Mouse (Mus musculus) layer of hippocampus, adult 2 months (tissue): Measurements from ENCODE around the gene Tmem179b. TPM values are rescaled to one million over a fixed set of nuclear protein-coding genes. Genes with fewer than 3 reads are reported as not detected.
A peak's percentile ranks its signal among the peaks of the same experiment; 100 is the strongest.

Source experiments
- DNase-seq, 2 experiments: peaks; one replicate each; pipeline ENCODE4 v3.0.0; 2022; ENCODE audit warnings: low spot score in 2 of 2
- H3K27ac ChIP-seq: fragments of 200-600 bp; 2 replicates; pipeline ENCODE4 v1.8.1; 2022
- H3K4me3 ChIP-seq: fragments of 200-600 bp; 2 replicates; pipeline ENCODE4 v1.8.1; 2022; ENCODE audit warnings: mild to moderate bottlenecking
- CTCF ChIP-seq: fragments of 200-600 bp; conservative IDR thresholded peaks from 2 replicates; pipeline ENCODE4 v1.8.1; 2022; ENCODE audit warnings: antibody characterized with exemption, mild to moderate bottlenecking, moderate library complexity
- microRNA-seq, 2 experiments: library from miRNA; unstranded; fragments of <30 nt; microRNA quantifications; one replicate each; pipeline ENCODE4 v1.2.0; 2021
- total RNA-seq, 2 experiments: library from RNA; stranded (reverse); gene quantifications; 2 replicates each; pipeline ENCODE4 v1.2.3; 2021

The Tmem179b gene
- total RNA-seq, 2 experiments from 2014 or later = 7.4 to 7.7 TPM

DNA sequence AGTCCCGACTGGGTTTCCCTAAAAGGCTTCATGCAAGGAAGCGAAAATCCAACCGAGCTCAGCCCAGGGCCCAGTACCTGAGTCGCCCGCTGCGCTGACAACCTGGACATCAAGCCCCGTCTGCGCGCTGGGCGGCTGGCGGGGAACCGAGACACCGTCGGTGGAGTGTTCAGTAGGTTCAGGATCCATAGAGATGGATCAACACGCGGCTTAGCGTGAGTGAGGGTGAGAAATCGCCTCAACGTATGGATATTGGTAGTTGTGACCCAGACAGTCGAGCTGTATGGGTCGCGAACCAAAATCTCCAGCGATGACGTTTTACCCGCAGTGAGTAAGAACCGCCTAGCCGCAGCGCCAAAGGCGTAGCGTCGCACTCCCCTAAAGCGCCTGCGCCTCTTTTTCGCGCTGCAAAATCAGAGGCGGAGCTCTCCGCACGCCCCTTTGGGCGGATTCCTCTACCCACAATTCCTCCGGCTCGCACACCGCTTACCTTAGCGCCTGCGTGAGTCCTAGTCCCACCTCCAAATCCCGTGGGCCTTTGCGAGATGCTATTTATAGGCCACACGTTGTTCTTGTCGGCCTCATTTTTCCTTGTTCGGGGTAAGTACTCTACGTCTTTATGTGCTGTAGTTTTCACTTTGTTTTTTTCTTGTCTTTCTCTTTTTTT lies 51.2 kb downstream of the Tmem179b start, which contains the start of gene Slc3a2:
TSS of gene Slc3a2 (minus strand) at position 463 of the 667 bp plus-strand sequence.
- DNase-seq = peak; percentile 96 to 98
- peak; percentile 32 for TF ChIP-seq CTCF

DNA sequence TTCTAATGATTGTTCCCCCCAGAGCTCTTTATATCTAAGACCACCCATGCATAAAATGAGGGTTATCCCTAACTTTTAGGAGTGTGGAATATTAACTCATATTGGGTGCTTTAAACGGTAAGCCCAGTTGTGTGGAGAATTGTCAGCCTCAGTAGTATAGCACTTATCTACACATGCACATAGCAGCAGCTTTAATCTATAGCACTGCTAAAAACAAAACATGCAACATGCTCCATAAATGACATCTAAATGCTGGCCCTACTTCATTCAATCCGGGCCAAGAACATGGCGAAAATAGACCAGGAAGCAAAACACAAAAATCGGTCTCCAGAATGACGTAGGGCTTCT lies 51.7 kb downstream of the Tmem179b start:
- Histone ChIP-seq H3K4me3 (peak overlapping the region; percentile 71), H3K27ac (peak overlapping the region; percentile 96)
- DNase-seq = no peak
- TF ChIP-seq CTCF = no peak

More for the DNA sequence above, 51.2 kb downstream of the Tmem179b start, which contains the start of gene Slc3a2:
- peak within 1 kb of the TSS; percentile 71 for H3K4me3 ChIP-seq
- peak within 1 kb of the TSS; percentile 96 for H3K27ac ChIP-seq

Small RNA genes within 50 kb of the gene (microRNA-seq; reads per million reads assigned to microRNA genes)
- gene Mir6992 = 0 reads per million in 2 experiments

Other genes with a start within 250 kb of the Tmem179b start
- gene Slc22a8, start 183.2 kb downstream of the Tmem179b start, total RNA-seq = 1 to 10 TPM; 6.6 to 9.7 TPM
- 1 to 10 TPM; 2.2 to 2.8 TPM for gene Slc22a6, start 156.4 kb downstream of the Tmem179b start, total RNA-seq
- 100 to 1,000 TPM; 179 to 190 TPM for gene Chrm1, start 110.7 kb downstream of the Tmem179b start, total RNA-seq
- gene Slc3a2, start 51.1 kb downstream of the Tmem179b start, total RNA-seq = 100 to 1,000 TPM; 149 to 151 TPM
- gene Wdr74, start 38.6 kb downstream of the Tmem179b start, total RNA-seq = 10 to 100 TPM; 47.4 to 55.0 TPM
- 1 to 10 TPM; 1.5 to 3.4 TPM for gene 1700092M07Rik, start 33.7 kb downstream of the Tmem179b start, total RNA-seq
- gene Stx5a, start 33.1 kb downstream of the Tmem179b start, total RNA-seq = 10 to 100 TPM; 69.5 to 78.4 TPM
- 100 to 1,000 TPM; 102 to 106 TPM for gene Nxf1, start 17.4 kb downstream of the Tmem179b start, total RNA-seq
- gene Tmem223, start 3.5 kb downstream of the Tmem179b start, total RNA-seq = 10 to 100 TPM; 75.4 to 82.7 TPM
- 10 to 100 TPM; 15.7 to 18.4 TPM for gene Taf6l, start 11.9 kb upstream of the Tmem179b start, total RNA-seq
- 100 to 1,000 TPM; 113 to 120 TPM for gene Polr2g, start 24.1 kb upstream of the Tmem179b start, total RNA-seq
- gene Zbtb3, start 28.1 kb upstream of the Tmem179b start, total RNA-seq = 1 to 10 TPM; 5.8 to 6.5 TPM
- 10 to 100 TPM; 36.5 to 37.9 TPM for gene Ttc9c, start 44.9 kb upstream of the Tmem179b start, total RNA-seq
- gene Hnrnpul2, start 45.5 kb upstream of the Tmem179b start, total RNA-seq = 100 to 1,000 TPM; 123 to 127 TPM
- 1 to 10 TPM in 1 of 2 experiments, not detected in 1; 3.4 TPM for gene AC129217.1, start 55.3 kb upstream of the Tmem179b start, total RNA-seq
- gene Bscl2, start 63.0 kb upstream of the Tmem179b start, total RNA-seq = 100 to 1,000 TPM; 101 TPM
- gene Gng3, start 64.7 kb upstream of the Tmem179b start, total RNA-seq = 100 to 1,000 TPM; 160 TPM
- gene Lrrn4cl, start 76.3 kb upstream of the Tmem179b start, total RNA-seq = under 1 TPM; 0.32 to 0.44 TPM
- gene Ubxn1, start 97.0 kb upstream of the Tmem179b start, total RNA-seq = 100 to 1,000 TPM in 1 of 2 experiments, 10 to 100 TPM in 1; 93.5 to 100 TPM
- 10 to 100 TPM; 32.5 to 32.8 TPM for gene Uqcc3, start 106.5 kb upstream of the Tmem179b start, total RNA-seq
- gene Lbhd1, start 109.3 kb upstream of the Tmem179b start, total RNA-seq = 1 to 10 TPM; 4.8 to 6.6 TPM
- gene Gm49403, start 109.5 kb upstream of the Tmem179b start, total RNA-seq = not detected
- gene 1810009A15Rik, start 114.4 kb upstream of the Tmem179b start, total RNA-seq = 10 to 100 TPM; 25.3 to 30.0 TPM
- 1 to 10 TPM; 2.0 to 2.9 TPM for gene Gm49416, start 114.5 kb upstream of the Tmem179b start, total RNA-seq
- 10 to 100 TPM; 24.4 to 25.6 TPM for gene Ints5, start 118.5 kb upstream of the Tmem179b start, total RNA-seq
- gene Ganab, start 123.6 kb upstream of the Tmem179b start, total RNA-seq = 100 to 1,000 TPM; 114 to 118 TPM
- gene B3gat3, start 145.9 kb upstream of the Tmem179b start, total RNA-seq = 100 to 1,000 TPM; 167 to 191 TPM
- 1 to 10 TPM; 4.4 to 5.7 TPM for gene Rom1, start 154.9 kb upstream of the Tmem179b start, total RNA-seq
- 10 to 100 TPM; 11.5 to 11.7 TPM for gene Eml3, start 155.1 kb upstream of the Tmem179b start, total RNA-seq
- gene Mta2, start 167.4 kb upstream of the Tmem179b start, total RNA-seq = 10 to 100 TPM; 58.0 to 68.7 TPM
- 10 to 100 TPM; 20.7 to 20.8 TPM for gene Tut1, start 179.4 kb upstream of the Tmem179b start, total RNA-seq
- 100 to 1,000 TPM; 238 to 242 TPM for gene Eef1g, start 192.6 kb upstream of the Tmem179b start, total RNA-seq
- gene Ahnak, start 214.8 kb upstream of the Tmem179b start, total RNA-seq = 10 to 100 TPM; 19.4 to 21.9 TPM